Mouse (Mus musculus) bone marrow, adult 2 months (tissue): Measurements from ENCODE around the gene Terf2ip.

ENCODE experiments used
- CTCF ChIP-seq: fragments of 200-500 bp; IDR thresholded peaks from 2 replicates; pipeline ENCODE4 v1.5.1; 2011; ENCODE audit warnings: low read length, control low read depth; ENCODE audit not compliant: control insufficient read depth, insufficient read depth
- POLR2A ChIP-seq: fragments of 200-500 bp; IDR thresholded peaks from 2 replicates; pipeline ENCODE4 v1.6.1; 2011; ENCODE audit warnings: low read depth, mild to moderate bottlenecking, control low read depth, low read length, borderline replicate concordance; ENCODE audit not compliant: control insufficient read depth

DNA sequence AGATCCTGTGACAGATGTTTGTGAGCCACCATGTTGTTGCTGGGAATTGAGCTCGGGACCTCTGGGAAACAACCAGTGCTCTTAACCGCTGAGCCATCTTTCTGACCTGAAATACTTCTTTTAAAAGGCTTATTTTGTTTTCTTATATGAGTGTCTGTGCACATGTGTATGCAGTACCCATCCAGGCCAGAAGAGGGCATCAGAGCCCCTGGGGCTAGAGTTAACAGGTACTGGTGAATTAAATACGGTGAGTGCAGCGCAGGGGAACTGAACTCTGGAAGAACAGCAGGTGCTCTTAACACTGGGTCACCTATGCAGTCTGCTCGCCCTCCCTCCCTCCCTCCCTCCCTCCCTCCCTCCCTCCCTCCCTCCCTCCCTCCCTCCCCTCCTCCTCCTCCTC lies 34.0 kb downstream of the Terf2ip start:
- TF ChIP-seq CTCF (0 out of 2 replicates have a peak, but pooled peaks have one; percentile 19), POLR2A (no peak)
